Mouse (Mus musculus): ENCODE results near the gene Gramd1a. TPM values are rescaled to one million over a fixed set of nuclear protein-coding genes. Genes with fewer than 3 reads are reported as not detected.

Gramd1a gene
- 56.4 and 64.9 TPM in 2 replicates for polyA plus RNA-seq (2012; rRNA removed)

- Histone ChIP-seq H3K36me3 (ENCODE audit: control insufficient read depth, insufficient read depth, low read length) (no peaks in the 10 kb centered on the region), H3K27ac (ENCODE audit: insufficient read depth, low read depth, low read length) (peak within 1 kb of the TSS; percentile 68), H3K4me1 (ENCODE audit: control insufficient read depth, insufficient read depth, insufficient read length, low read length) (peaks cover 8% of the 10 kb centered on the region; the same call in 1 of the 2 replicates), H3K27me3 (ENCODE audit: control insufficient read depth, insufficient read depth, low read length) (no peaks in the 10 kb centered on the region), H3K4me3 (ENCODE audit: low read depth, low read length) (peak within 1 kb of the TSS; percentile 6)
- WGBS, result 65% methylated on average over 5 of the region's 5 CpGs
- no peak for TF ChIP-seq POLR2A (IDR thresholded peaks at IDR 0.05; ENCODE audit: low read depth, low read length)
- TF ChIP-seq CTCF (IDR thresholded peaks at IDR 0.05; ENCODE audit: extremely low read depth, insufficient read length, insufficient replicate concordance, low read depth, low read length), result no peak
Observed at GRCm38 (mm10) chr7:31155296-31156033, at the start of gene Gramd1a. TSS of gene Gramd1a (minus strand) at chr7:31155896.

DNA sequence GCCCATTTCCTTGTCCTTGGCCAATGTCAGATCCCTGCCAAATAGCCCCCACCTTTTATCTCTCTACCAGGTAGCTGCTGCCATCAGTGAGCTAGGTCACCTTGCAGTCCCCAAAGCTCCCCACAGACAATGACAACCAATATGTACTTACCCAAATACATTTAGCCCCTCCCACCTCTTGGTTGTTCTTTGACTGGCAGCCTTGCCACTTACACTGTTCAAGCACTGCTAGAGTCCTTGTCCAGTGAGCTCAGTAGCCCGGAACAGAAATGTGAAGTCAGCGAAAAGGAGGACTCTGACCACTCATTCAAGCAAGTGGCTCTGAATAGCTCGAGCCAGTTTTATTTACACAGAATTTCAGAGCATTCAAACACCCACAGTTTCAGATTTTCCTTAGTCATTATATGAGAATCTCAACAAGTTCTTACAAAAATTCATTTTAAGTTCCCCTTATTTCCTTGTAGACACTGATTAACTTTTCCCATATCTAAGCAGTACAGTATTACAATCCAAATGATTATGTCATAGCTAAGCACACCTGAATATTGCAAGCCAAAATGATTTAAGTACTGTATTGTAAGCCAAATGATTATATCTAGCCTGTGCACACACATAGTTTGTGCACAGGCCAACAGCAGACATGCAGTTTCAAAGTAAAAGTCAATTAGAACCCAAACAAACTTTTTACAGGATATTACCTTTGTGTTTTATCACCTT lies 40.1 kb upstream of the Gramd1a start:
- no peaks in the 10 kb centered on the region for H3K4me1 ChIP-seq (ENCODE audit: control insufficient read depth, insufficient read depth, insufficient read length, low read length)
- WGBS, result 53% methylated on average over 3 of the region's 3 CpGs
- no peaks in the 10 kb centered on the region for H3K27me3 ChIP-seq (ENCODE audit: control insufficient read depth, insufficient read depth, low read length)
- TF ChIP-seq POLR2A (IDR thresholded peaks at IDR 0.05; ENCODE audit: low read depth, low read length) (no peak), CTCF (IDR thresholded peaks at IDR 0.05; ENCODE audit: extremely low read depth, insufficient read length, insufficient replicate concordance, low read depth, low read length) (no peak)
- no peaks in the 10 kb centered on the region for H3K36me3 ChIP-seq (ENCODE audit: control insufficient read depth, insufficient read depth, low read length)
- no peak overlapping the region for H3K27ac ChIP-seq (ENCODE audit: insufficient read depth, low read depth, low read length)
- no peak overlapping the region for H3K4me3 ChIP-seq (ENCODE audit: low read depth, low read length)

DNA sequence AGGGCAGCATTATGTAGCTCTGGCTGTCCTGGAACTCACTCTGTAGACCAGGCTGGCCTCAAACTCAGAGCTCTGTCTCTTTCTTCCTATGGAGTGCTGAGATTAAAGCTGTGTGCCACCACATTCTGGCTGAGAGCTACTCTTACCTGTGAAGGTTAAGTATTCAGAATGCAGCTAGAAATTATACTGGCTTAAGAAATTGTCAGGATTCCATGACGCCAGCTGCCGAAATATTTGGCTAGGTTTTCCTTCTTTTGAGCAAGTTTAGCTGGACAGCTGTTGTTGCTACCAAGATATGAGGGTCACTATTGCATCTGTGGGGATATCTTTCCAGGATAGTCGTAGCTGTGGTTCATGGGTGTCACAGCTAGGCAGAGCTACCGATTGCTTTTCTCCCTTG lies 29.0 kb upstream of the Gramd1a start:
- TF ChIP-seq POLR2A (IDR thresholded peaks at IDR 0.05; ENCODE audit: low read depth, low read length) (no peak), CTCF (IDR thresholded peaks at IDR 0.05; ENCODE audit: extremely low read depth, insufficient read length, insufficient replicate concordance, low read depth, low read length) (no peak)

DNA sequence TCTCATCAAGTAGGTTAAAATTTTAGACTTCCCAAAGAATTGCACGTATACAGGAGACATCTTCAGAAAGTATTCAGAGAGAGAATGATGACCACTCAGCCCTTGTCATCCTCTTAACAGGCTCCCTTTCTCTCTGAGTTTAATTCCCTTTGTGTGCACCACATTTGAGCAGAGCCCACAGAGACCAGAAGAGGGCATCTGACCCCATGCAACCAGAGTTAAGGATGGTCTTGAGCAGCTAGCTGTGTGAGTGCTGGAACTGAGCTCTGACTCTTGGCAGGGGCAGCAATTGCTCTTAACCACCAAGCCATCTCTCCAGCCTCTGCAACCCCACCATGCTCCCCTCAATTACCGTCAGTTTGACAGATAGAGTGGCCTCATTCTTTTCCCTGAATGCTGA lies 27.2 kb upstream of the Gramd1a start:
- Histone ChIP-seq H3K4me3 (ENCODE audit: low read depth, low read length) (no peak overlapping the region), H3K27ac (ENCODE audit: insufficient read depth, low read depth, low read length) (no peak overlapping the region), H3K27me3 (ENCODE audit: control insufficient read depth, insufficient read depth, low read length) (no peaks in the 10 kb centered on the region), H3K36me3 (ENCODE audit: control insufficient read depth, insufficient read depth, low read length) (no peaks in the 10 kb centered on the region), H3K4me1 (ENCODE audit: control insufficient read depth, insufficient read depth, insufficient read length, low read length) (no peaks in the 10 kb centered on the region)
- TF ChIP-seq CTCF (IDR thresholded peaks at IDR 0.05; ENCODE audit: extremely low read depth, insufficient read length, insufficient replicate concordance, low read depth, low read length) (no peak), POLR2A (IDR thresholded peaks at IDR 0.05; ENCODE audit: low read depth, low read length) (no peak)
- WGBS, result 49% methylated on average over 2 of the region's 2 CpGs

More for the DNA sequence above, 29.0 kb upstream of the Gramd1a start:
- H3K27ac ChIP-seq (ENCODE audit: insufficient read depth, low read depth, low read length), result no peak overlapping the region
- H3K27me3 ChIP-seq (ENCODE audit: control insufficient read depth, insufficient read depth, low read length), result no peaks in the 10 kb centered on the region
- H3K36me3 ChIP-seq (ENCODE audit: control insufficient read depth, insufficient read depth, low read length), result no peaks in the 10 kb centered on the region
- H3K4me3 ChIP-seq (ENCODE audit: low read depth, low read length), result no peak overlapping the region
- 71% methylated on average over 4 of the region's 4 CpGs for WGBS
- no peaks in the 10 kb centered on the region for H3K4me1 ChIP-seq (ENCODE audit: control insufficient read depth, insufficient read depth, insufficient read length, low read length)

DNA sequence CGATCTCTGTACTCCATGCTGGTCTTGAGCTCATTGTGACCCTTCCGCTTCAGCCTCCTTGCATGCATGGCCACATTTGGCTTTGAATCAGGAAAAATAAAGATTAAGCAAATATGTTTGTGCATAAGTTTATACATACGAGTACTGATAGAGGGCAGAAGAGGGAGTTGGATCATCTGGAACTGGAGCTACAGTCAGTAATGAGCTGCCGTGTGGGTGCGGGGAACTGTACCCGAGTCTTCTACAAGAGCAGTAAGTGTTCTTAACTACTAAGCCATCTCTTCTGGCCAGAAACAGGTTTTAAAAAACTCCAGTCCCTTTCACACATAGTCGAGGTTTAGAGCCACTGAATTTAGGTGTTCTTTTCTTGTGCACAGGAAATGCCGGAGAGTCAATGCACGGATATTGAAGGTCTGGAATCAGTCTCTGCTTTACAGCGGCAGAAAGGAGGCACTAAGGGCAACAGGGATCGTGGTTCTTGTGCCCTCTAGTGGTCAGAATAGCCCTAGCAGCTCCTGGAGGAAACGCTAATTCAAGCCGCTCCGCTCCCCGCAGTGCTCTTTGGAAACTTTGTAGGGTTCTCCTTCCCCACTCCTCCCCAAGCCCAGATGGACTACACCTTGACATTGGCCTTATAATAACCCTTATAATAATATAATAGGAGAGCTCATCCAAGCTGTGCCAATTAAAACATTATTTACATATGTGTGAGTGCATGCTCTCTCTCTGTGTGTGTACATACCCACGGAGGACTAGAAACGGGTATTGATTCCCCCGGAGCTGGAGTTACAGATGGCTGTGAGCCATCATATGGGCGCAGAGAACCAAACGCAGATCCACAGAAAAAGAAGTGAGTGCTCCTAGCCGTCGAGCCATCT lies 21.4 kb upstream of the Gramd1a start:
- Histone ChIP-seq H3K36me3 (ENCODE audit: control insufficient read depth, insufficient read depth, low read length) (no peaks in the 10 kb centered on the region), H3K4me3 (ENCODE audit: low read depth, low read length) (no peak overlapping the region), H3K27me3 (ENCODE audit: control insufficient read depth, insufficient read depth, low read length) (no peaks in the 10 kb centered on the region), H3K27ac (ENCODE audit: insufficient read depth, low read depth, low read length) (no peak overlapping the region), H3K4me1 (ENCODE audit: control insufficient read depth, insufficient read depth, insufficient read length, low read length) (no peaks in the 10 kb centered on the region)
- TF ChIP-seq CTCF (IDR thresholded peaks at IDR 0.05; ENCODE audit: extremely low read depth, insufficient read length, insufficient replicate concordance, low read depth, low read length) (peak; percentile 90), POLR2A (IDR thresholded peaks at IDR 0.05; ENCODE audit: low read depth, low read length) (no peak)
- 21% methylated on average over 22 of the region's 22 CpGs for WGBS

DNA sequence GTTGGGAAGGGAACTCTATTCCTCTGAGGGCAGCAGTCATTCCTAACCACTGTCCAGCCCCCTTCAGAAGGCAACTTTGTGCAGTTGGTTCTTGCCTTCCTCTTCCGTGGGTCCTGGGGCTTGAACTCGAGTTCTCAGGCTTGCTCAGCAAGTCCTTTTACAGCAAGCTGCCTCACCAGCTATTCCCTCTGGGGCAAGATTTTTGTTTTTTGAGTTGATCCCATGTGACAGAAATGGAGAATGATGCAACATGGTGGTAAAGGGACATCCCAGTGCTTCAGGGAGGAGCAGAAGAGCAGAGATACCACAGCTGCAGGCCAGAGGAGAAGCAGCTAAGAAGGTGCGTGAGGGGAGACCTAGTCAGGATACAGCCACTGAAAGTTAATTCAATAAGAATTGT lies 19.4 kb upstream of the Gramd1a start:
- Histone ChIP-seq H3K27ac (ENCODE audit: insufficient read depth, low read depth, low read length) (no peak overlapping the region), H3K4me1 (ENCODE audit: control insufficient read depth, insufficient read depth, insufficient read length, low read length) (no peaks in the 10 kb centered on the region), H3K36me3 (ENCODE audit: control insufficient read depth, insufficient read depth, low read length) (no peaks in the 10 kb centered on the region), H3K27me3 (ENCODE audit: control insufficient read depth, insufficient read depth, low read length) (no peaks in the 10 kb centered on the region), H3K4me3 (ENCODE audit: low read depth, low read length) (no peak overlapping the region)
- TF ChIP-seq CTCF (IDR thresholded peaks at IDR 0.05; ENCODE audit: extremely low read depth, insufficient read length, insufficient replicate concordance, low read depth, low read length) (no peak), POLR2A (IDR thresholded peaks at IDR 0.05; ENCODE audit: low read depth, low read length) (no peak)
- WGBS, result 82% methylated on average over 3 of the region's 3 CpGs

Measured in small intestine, adult 2 months (tissue).